Mouse (Mus musculus): ENCODE results near the gene Gjd3. TPM values are rescaled to one million over a fixed set of nuclear protein-coding genes. Genes with fewer than 3 reads are reported as not detected.

The Gjd3 gene
- not detected for total RNA-seq (2018; cell fraction: chromatin; rRNA removed)
- not detected for total RNA-seq (2018; cell fraction: cytosol; rRNA removed)
- total RNA-seq (2018; cell fraction: nucleus; rRNA removed), result not detected
- not detected in 3 replicates for polyA plus RNA-seq (2018)

GRCm38 (mm10) chr11:98982773-98983133 is at the start of gene Gjd3:
Gjd3 (minus strand) TSS chr11:98983016.
- H3K79me2 ChIP-seq (ENCODE audit: inconsistent target), result no peaks in the 10 kb centered on the region
- no peak within 1 kb of the TSS for H3K4me3 ChIP-seq (ENCODE audit: inconsistent target)
- WGBS (ENCODE audit: missing documents), result 8% methylated on average over 28 of the region's 28 CpGs
- no peak within 1 kb of the TSS for H3K27ac ChIP-seq
- H3K36me3 ChIP-seq (ENCODE audit: inconsistent target), result no peaks in the 10 kb centered on the region

GRCm38 (mm10) chr11:99026899-99027440 is 44.2 kb upstream of the Gjd3 start:
- peaks cover 21% of the 10 kb centered on the region for H3K79me2 ChIP-seq (ENCODE audit: inconsistent target)

GRCm38 (mm10) chr11:99025878-99026277 is 43.1 kb upstream of the Gjd3 start:
- peaks cover 32% of the 10 kb centered on the region for H3K79me2 ChIP-seq (ENCODE audit: inconsistent target)
- 92% methylated on average over 6 of the region's 6 CpGs for WGBS (ENCODE audit: missing documents)
- H3K36me3 ChIP-seq (ENCODE audit: inconsistent target), result no peaks in the 10 kb centered on the region
- no peak overlapping the region for H3K4me3 ChIP-seq (ENCODE audit: inconsistent target)
- H3K27ac ChIP-seq, result no peak overlapping the region

More at GRCm38 (mm10) chr11:99026899-99027440, 44.2 kb upstream of the Gjd3 start:
- H3K27ac ChIP-seq, result no peak overlapping the region
- H3K4me3 ChIP-seq (ENCODE audit: inconsistent target), result no peak overlapping the region
- no peaks in the 10 kb centered on the region for H3K36me3 ChIP-seq (ENCODE audit: inconsistent target)
- 71% methylated on average over 12 of the region's 12 CpGs for WGBS (ENCODE audit: missing documents)

GRCm38 (mm10) chr11:99024468-99025134 is 41.8 kb upstream of the Gjd3 start:
- peak overlapping the region; percentile 39 for H3K27ac ChIP-seq
- no peaks in the 10 kb centered on the region for H3K36me3 ChIP-seq (ENCODE audit: inconsistent target)
- peaks cover 44% of the 10 kb centered on the region for H3K79me2 ChIP-seq (ENCODE audit: inconsistent target)
- peak overlapping the region; percentile 88 for H3K4me3 ChIP-seq (ENCODE audit: inconsistent target)
- WGBS (ENCODE audit: missing documents), result 37% methylated on average over 18 of the region's 18 CpGs

- peaks cover 52% of the 10 kb centered on the region for H3K79me2 ChIP-seq (ENCODE audit: inconsistent target)
- H3K27ac ChIP-seq, result peak within 1 kb of the TSS; percentile 80
- 0% methylated on average over 53 of the region's 54 CpGs for whole genome bisulfite sequencing (ENCODE audit: missing documents)
- peak within 1 kb of the TSS; percentile 88 for H3K4me3 ChIP-seq (ENCODE audit: inconsistent target)
- H3K36me3 ChIP-seq (ENCODE audit: inconsistent target), result no peaks in the 10 kb centered on the region
Observed at GRCm38 (mm10) chr11:99023500-99024467, 41.0 kb upstream of the Gjd3 start, which contains the start of gene Top2a. Top2a (minus strand) TSS chr11:99024189.

- Histone ChIP-seq H3K4me3 (ENCODE audit: inconsistent target) (peak overlapping the region; percentile 88), H3K79me2 (ENCODE audit: inconsistent target) (peaks cover 59% of the 10 kb centered on the region), H3K27ac (peak overlapping the region; percentile 80), H3K36me3 (ENCODE audit: inconsistent target) (no peaks in the 10 kb centered on the region)
- 4% methylated on average over 4 of the region's 4 CpGs for WGBS (ENCODE audit: missing documents)
Observed at GRCm38 (mm10) chr11:99023094-99023493, 40.3 kb upstream of the Gjd3 start.

GRCm38 (mm10) chr11:99022384-99022933 is 39.6 kb upstream of the Gjd3 start:
- WGBS (ENCODE audit: missing documents), result 74% methylated on average over 4 of the region's 5 CpGs
- H3K79me2 ChIP-seq (ENCODE audit: inconsistent target), result peaks cover 65% of the 10 kb centered on the region
- no peak overlapping the region for H3K27ac ChIP-seq
- H3K36me3 ChIP-seq (ENCODE audit: inconsistent target), result no peaks in the 10 kb centered on the region
- H3K4me3 ChIP-seq (ENCODE audit: inconsistent target), result peak overlapping the region; percentile 88

- Histone ChIP-seq H3K27ac (no peak overlapping the region), H3K79me2 (ENCODE audit: inconsistent target) (peaks cover 67% of the 10 kb centered on the region), H3K4me3 (ENCODE audit: inconsistent target) (no peak overlapping the region), H3K36me3 (ENCODE audit: inconsistent target) (no peaks in the 10 kb centered on the region)
- 95% methylated on average over 6 of the region's 6 CpGs for WGBS (ENCODE audit: missing documents)
Observed at GRCm38 (mm10) chr11:99019844-99020243, 37.0 kb upstream of the Gjd3 start.

- Histone ChIP-seq H3K36me3 (ENCODE audit: inconsistent target) (no peaks in the 10 kb centered on the region), H3K79me2 (ENCODE audit: inconsistent target) (peaks cover 15% of the 10 kb centered on the region; the same call in 1 of the 2 replicates), H3K27ac (no peak overlapping the region), H3K4me3 (ENCODE audit: inconsistent target) (no peak overlapping the region)
- WGBS (ENCODE audit: missing documents), result 93% methylated on average over 1 of the region's 1 CpGs
Observed at GRCm38 (mm10) chr11:99013856-99014255, 31.0 kb upstream of the Gjd3 start.

GRCm38 (mm10) chr11:99010706-99011105 is 27.9 kb upstream of the Gjd3 start:
- H3K27ac ChIP-seq, result no peak overlapping the region
- 98% methylated on average over 5 of the region's 5 CpGs for WGBS (ENCODE audit: missing documents)
- no peaks in the 10 kb centered on the region for H3K36me3 ChIP-seq (ENCODE audit: inconsistent target)
- no peaks in the 10 kb centered on the region for H3K79me2 ChIP-seq (ENCODE audit: inconsistent target)
- H3K4me3 ChIP-seq (ENCODE audit: inconsistent target), result no peak overlapping the region

GRCm38 (mm10) chr11:99010124-99010523 is 27.3 kb upstream of the Gjd3 start:
- H3K27ac ChIP-seq, result no peak overlapping the region
- H3K4me3 ChIP-seq (ENCODE audit: inconsistent target), result no peak overlapping the region
- no peaks in the 10 kb centered on the region for H3K36me3 ChIP-seq (ENCODE audit: inconsistent target)
- WGBS (ENCODE audit: missing documents), result 89% methylated on average over 4 of the region's 4 CpGs
- H3K79me2 ChIP-seq (ENCODE audit: inconsistent target), result no peaks in the 10 kb centered on the region

- no peaks in the 10 kb centered on the region for H3K79me2 ChIP-seq (ENCODE audit: inconsistent target)
- no peak overlapping the region for H3K27ac ChIP-seq
- WGBS (ENCODE audit: missing documents), result 96% methylated on average over 9 of the region's 9 CpGs
- H3K36me3 ChIP-seq (ENCODE audit: inconsistent target), result no peaks in the 10 kb centered on the region
- H3K4me3 ChIP-seq (ENCODE audit: inconsistent target), result no peak overlapping the region
Observed at GRCm38 (mm10) chr11:99006788-99007187, 24.0 kb upstream of the Gjd3 start.

GRCm38 (mm10) chr11:98999243-98999642 is 16.4 kb upstream of the Gjd3 start:
- no peaks in the 10 kb centered on the region for H3K79me2 ChIP-seq (ENCODE audit: inconsistent target)
- WGBS (ENCODE audit: missing documents), result 90% methylated on average over 11 of the region's 11 CpGs
- no peak overlapping the region for H3K4me3 ChIP-seq (ENCODE audit: inconsistent target)
- no peak overlapping the region for H3K27ac ChIP-seq
- no peaks in the 10 kb centered on the region for H3K36me3 ChIP-seq (ENCODE audit: inconsistent target)

- no peaks in the 10 kb centered on the region for H3K36me3 ChIP-seq (ENCODE audit: inconsistent target)
- H3K79me2 ChIP-seq (ENCODE audit: inconsistent target), result no peaks in the 10 kb centered on the region
- no peak overlapping the region for H3K4me3 ChIP-seq (ENCODE audit: inconsistent target)
- H3K27ac ChIP-seq, result no peak overlapping the region
Observed at GRCm38 (mm10) chr11:98998776-98999175, 16.0 kb upstream of the Gjd3 start.

Measured in macrophage (primary cell).